Mouse (Mus musculus) right cerebral cortex, postnatal 4 days (tissue): ENCODE measurements around the gene Edem2.
"Not testable (repeated sequence)": the region's sequence is repeated elsewhere in the genome, so short reads cannot be mapped to it uniquely, and the experiment has no call there.

Experiments
- DNase-seq: peaks from one replicate; pipeline ENCODE4 v3.0.0-alpha.2; 2022

Edem2 gene

DNA sequence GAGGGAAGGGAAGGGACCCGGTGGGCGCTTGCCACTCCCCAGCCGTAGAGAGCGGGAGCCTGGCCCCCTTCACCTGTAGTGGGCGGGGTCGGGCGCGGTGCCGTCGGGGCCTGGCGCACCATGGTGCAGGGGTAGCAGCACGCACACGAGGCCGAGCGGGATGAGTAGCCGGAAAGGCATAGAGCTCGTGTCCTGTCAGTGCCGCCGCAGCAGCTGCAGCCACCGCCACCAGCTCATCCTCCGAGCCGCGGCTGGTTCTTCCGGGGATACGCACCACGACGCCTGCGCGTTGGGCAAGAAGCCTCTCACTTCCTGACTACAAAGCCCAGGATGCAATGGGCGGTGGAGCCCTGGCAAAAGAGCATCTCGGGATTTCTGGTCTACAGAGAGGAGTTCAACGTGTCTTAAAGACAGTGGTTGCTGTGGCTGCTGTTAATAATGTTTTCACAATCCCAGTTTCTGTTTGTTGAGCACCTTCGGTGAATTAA lies at the start of gene Edem2:
Edem2 (minus strand) TSS at position 318 of the 488 bp plus-strand sequence.
- DNase-seq, result peak; percentile 86

DNA sequence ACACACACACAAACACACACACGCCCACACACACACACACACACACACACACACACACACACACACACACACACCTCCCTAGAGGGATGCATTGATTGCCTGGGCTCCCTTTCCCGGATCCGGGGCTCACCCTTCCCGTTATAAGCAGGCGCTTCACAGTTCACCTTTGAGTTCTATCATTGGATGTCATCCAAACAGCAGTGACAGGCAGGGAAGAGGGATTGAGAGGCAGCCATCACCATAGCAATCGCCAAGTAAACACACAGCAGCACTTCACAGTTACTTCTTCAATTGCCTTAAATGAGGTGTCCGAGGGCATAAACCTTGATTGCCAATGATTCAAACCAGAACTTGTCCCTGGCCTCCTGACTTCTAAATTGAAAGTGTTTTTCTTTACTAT lies 49.8 kb upstream of the Edem2 start:
- no peak for DNase-seq

DNA sequence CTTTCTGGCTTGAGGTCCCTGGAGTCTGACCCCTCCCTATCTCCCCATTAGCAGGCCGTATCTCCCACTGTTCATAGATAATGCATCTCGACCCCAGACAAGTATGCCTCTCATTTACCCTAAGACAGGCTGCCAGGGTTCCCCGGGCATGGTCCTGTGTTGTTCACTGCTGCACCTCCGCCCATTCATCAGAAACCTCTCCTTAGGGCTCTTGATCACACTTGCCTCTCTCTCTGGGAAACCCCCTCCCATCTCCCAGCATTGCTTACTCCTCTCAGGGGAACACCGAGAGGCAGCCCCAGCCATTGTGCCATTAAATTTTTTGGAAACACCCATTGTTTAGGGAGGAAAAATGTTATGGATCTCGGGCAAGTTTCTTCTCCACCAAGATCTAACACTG lies 48.7 kb upstream of the Edem2 start:
- no peak for DNase-seq

DNA sequence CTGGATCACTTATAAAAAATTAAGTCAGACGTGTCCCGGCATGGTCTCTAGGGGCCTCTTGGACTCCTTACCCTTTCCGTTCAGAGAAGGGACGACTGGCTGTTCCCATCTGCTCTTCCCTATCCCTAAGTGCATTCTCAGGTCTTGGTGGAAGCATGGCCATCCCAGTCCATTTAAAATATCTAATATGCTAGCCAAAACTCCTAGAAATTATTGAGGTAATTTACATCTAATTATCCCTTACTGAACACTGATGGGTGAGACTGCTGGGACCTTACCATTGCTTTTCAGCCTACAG lies 48.4 kb upstream of the Edem2 start:
- DNase-seq, result no peak

DNA sequence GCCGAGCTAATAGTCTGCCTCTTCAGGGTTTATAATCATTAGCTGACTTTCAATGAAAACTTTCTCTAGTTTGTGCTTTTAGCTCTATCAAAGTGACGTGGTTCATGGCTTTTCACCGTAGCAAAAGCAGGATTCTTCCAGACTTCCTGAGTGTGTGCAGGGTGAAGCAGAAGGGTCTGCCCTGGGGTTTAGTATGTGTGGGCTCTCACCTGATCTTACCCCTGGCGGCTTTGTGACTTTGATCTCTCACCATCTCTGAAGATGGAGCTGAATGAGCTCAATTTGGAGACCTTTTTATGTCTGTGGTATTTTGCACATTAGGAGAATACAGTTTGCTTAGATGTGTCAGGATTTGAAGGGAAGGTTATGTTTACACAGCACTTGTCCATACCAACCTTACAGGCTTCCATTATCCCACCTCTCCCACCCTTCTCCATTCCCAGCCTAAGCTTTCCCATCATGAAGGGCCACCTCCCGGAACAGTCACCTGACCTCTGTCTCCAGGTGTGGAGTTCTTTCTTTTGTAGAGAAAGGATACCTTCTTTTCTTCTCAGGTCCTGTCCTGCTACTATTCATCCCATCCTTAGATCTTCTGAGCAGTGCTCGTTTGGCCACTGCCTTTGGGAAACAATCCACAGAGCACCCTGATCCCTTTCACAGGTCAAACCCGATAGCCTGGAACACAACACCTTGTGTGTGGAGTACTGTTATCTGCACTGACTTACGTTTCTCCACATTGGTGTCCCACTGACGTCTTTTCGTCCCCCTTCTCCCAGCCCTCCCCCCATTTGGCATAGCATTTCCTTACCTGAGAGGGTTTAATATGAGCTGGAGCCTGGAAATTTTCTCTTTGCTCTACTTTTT lies 47.8 kb upstream of the Edem2 start:
- no peak for DNase-seq

DNA sequence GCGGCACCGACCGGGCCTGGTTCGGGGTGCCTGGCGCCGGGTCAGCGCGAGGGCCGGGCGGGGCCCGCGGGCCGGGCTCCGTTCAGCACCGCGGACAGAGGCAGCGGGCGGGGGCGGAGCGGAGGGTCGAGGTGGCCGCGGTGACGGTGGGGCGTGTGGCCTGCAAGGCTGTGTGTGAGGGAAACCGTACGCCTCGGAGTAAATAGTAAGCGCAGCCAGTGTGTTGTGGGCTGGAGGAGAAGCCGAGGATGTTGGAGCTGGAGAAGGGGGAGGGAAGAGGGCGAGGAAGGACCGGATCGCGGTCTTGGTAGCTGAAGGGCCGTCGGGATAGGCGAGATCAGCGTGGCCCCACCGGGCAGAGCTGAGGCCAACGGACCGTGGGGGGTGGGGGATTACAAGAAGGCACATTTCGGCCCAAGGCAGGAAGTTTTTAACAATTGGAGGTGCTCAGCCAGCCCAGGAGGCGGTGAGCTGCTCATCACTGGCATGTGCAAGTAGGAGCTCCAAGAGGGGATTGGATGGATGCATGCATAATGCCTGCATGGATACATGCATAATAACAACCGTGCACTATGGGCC lies 46.5 kb upstream of the Edem2 start:
- DNase-seq, result peak; percentile 54

DNA sequence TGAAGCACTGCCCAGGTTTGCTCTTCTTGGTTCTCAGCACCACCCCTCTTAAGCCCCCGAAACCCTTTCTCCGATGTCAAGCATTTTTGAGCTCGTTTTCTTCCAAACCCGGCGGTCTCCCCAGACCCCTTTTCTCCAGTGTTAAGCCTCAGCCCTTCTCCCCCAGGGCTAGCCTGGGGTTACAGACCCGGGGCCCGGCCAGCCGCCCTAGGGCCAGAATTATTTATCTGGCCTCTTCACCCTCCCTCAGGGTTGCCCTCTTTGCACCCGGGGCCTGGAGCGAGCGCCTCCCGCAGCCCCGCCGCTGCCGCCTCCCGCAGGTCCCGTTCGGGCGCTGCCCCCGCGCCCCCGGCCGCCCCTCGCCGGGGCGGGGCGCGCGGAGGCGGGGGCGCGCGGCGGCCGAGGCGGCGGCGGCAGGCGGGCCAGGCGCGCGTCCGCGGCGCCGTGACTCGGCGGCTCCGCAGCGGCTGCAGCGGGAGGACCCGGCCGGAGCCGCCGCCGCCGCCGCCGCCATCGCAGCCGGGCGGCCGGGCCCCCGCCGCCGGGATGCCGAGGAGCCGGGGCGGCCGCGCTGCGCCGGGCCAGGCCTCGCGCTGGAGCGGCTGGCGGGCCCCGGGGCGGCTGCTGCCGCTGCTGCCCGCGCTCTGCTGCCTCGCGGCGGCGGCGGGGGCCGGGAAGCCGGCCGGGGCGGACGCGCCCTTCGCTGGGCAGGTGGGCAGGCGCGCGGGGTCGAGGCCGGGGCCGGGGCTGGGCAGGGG lies 45.8 kb upstream of the Edem2 start, which contains the start of gene Mmp24:
Mmp24 (plus strand) TSS at position 416 of the 758 bp plus-strand sequence.
- peak; percentile 30 for DNase-seq

DNA sequence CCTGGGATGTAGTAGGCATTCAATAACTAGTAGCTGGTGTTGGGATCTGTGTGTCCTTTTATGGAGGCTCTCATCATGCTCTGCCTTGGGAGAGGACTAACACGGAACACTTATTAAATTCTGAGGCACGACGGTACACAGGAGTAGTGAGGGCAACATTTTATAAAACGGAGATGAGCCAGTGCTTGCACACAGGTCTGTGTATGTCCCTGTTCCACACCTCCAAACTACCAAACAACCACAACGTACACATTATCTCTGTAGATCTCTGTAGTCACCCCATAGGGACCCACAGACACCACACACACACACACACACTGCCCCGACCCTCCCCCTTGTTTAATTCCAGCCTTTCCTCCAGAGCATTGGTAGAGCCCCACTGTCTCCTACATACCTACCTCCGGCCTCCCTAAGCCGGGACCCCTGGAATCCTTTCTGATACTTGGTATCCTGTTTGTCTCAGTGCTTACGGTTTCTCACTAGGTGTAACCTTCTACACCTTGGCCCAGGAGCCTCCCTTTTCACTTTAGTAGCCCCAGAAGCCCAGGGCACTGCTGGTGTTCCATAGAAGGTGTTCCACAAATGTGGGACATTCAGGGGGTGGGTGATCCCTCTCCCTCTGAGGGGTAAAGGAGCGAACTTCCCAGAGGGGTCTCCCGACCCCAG lies 45.1 kb upstream of the Edem2 start:
- DNase-seq, result no peak

DNA sequence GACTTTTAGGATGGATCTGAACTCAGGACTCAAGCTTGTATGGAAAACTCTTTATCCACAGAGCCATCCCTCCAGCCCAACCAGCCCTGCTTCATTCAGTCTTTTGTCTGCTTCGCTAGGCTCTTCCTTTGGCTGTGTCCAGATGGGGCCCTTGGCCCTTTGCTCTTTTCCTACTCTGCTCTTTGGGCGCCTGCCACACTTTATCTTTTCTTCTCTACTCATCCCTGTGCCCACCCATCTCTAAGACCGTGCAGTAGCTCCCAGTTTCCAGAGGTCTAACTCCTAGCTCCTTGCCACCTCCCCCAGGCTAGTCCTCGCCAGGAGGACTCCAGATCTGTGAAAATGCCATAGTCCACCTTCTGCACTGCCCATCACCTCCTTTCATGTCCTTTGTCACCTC lies 44.4 kb upstream of the Edem2 start:
- no peak for DNase-seq

DNA sequence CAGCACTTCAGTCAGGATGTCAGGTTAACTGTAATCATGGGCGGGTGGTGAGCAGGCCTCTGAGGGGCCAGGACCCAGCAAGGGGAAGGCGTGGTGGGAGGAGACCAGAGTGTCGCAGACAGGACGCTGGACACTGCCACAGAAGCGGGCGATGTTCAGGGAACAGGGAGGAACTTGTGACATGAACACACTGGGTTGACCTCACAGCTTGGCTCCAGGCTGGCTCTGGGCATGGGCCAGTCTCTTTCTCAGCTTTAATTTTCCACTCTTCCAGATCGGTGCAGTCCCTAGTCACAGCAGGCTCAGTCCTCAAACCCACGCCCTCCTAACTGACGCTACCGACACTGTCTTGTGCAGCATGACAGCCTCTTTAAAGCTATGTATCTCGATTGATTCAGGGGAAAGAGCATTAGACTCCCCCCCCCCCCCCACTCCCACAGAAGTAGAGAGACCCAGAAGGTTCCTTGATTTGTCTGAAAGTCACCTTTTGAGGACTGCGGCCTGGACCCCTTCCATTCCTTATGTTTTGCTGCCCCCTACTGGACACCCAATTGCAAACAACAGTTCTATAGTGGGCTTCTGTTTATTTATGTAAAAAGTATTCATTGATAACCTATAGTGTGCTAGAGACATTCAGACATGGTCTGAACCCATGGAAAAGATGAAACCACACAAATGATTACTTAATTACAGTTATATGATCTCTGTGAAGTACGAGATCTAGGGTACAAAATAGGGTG lies 35.6 kb upstream of the Edem2 start:
- peak; percentile 82 for DNase-seq

DNA sequence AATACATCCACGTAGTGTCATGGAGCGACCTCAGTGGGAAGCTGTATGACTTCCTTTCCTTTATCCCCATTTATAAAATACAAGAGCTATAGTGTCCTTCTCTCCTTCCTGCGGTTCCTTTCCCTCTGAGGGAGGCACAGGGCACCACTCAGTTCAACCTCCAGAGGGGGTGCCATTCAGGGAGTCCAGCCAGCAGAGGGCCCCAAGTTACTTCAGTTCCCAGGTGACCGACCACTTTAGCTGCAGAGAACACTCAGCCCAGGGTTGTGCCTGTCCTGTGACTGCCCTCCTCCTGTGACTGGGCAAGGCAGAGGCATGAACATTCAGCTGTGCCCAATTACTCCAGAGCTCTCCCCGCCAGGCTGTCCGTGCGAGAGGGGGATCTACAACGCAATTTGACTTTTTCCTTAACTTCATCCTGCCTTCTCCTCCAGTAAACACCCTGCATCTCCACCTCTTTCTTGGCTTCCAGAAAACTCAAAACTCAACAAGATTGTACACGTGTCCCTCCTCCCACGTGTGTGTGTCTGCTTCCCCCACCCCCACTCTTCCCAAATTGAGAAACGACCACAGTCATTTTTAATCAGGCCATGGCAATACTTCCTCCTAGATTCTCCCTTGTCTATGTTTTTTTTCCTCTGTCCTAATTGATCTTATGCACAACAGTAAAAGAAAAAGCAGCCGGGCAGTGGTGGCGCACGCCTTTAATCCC lies 27.7 kb upstream of the Edem2 start:
- no peak for DNase-seq

DNA sequence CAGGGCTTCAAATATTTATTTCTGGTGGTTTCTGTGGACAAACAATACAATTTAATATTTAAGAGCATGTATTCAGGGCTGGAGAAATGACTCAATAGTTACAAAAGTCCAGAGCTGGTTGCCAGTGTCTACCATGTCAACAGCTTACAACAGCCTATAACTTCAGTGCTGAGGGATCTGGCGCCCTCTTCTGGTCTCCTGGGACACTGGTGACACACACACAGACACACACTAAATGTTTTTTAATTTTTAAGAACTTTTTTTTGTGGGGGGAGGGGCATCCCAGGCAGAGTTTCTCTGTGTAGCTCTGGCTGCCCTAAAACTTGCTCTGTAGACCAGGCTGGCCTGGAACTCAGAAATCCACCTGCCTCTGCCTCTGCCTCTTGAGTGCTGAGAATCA lies 26.5 kb upstream of the Edem2 start:
- DNase-seq, result peak; percentile 61

DNA sequence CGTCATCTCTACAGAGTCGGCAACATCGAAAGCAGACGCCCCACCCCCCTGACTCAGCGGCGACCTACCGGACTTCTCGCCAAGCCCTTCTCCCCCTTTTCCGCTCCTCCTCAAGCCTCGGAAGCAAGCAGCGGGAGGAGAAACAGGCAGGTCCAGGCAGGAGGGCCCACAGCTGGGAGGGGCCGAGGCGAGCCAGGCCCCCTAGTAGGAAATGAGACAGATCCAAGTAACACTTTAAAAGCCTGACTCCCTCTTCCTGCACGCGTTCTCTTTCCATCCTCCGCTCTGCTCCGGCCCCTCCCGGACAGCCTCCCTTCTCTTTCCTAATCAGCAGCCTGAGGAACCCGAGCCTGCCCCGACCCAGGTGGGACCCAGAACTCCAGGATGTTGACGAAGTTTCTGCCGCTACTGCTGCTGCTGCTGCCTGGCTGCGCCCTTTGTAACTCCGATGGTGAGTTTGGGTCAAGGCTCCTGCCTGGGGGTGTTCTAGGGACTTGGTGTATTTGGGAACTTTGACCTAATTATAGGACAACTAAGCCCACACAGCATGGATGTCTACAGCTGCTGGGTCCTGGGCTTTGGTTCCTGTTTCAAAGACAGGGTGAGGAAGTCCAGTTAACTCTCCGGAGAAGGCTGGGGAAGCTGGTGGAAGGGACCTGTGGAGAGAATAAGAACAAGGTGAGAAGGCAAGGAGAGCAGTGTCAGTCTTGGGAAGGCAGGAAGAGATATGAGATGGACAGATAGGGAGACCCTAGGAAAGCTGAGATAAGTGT lies 21.9 kb upstream of the Edem2 start, which contains the start of gene Procr:
Procr (plus strand) TSS at position 104 of the 773 bp plus-strand sequence.
- peak; percentile 4 for DNase-seq

DNA sequence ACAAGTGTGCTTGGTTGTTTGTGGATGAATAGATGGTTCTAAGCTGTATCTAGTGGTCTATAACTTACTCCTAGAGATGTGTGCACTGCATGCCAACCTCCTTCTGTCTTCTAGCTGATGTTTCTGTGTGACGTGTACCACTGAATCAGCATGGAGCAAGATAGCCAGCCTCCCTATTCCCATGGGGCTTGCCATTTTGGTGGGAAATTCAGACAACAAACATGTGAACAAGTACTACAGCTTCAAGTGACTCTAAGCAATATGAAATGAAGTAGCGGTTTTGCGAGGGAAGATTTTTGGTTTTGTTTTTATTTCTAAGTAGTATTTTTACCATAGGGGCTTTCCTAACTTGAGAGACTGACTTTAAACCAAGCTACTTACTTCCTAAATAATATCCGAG lies 20.1 kb upstream of the Edem2 start:
- DNase-seq, result no peak

DNA sequence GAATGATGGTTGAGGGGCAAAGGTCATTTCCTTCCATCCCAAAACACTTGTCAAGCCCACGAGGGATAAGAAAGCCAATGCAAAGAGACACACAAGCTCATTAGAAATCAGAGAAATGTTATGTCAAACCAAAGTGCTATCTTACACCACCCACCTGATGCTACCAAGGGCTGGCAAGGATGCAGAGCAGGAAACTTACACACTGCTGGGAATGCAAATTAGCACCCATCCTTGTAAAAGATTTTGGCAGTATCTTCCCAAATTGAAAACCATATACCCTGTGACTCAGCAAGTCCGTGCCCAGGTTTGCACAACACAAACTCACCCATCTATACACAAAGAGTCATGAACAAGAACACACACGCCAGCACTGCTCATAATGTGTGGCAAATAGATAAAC lies 16.2 kb upstream of the Edem2 start:
- no peak for DNase-seq

DNA sequence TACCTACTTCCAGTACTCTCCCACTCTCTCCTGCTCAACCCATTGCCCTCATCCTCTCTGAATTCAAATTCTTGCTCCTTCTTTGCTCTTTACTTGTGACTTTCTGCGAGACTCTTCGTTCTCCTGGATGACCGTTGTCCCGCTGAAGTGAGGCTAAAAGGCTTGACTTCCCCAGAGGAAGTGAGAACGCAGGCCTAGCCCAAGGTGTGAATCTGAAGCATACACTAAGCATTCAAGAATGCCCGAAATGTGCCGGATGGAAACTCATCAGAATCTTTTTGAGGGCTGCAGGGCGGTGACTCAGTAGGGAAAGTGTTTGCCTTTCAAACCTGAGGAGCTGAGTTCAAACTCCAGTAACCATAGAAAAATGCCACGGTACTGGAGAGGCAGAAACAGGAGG lies 14.1 kb upstream of the Edem2 start:
- no peak for DNase-seq

DNA sequence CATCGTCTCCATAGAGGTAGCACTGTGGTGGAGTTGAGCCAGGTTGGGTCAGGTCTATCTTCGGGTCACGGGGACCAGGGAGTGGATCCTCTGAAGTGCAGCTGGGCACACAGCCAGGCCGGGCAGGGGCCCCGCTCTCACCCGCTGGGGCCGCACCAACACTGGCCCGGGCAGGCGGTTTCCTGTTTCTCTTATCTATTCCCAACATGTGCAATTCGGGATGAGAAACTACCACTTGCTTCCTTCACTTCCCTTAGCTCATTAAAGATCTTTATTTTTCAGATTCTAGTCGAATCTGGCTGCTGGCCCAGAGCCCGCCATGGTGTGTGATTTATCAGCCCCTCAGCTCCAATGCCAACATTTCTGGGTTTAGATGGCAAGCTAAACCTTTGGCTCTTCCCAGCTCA lies 13.7 kb upstream of the Edem2 start:
- no peak for DNase-seq

DNA sequence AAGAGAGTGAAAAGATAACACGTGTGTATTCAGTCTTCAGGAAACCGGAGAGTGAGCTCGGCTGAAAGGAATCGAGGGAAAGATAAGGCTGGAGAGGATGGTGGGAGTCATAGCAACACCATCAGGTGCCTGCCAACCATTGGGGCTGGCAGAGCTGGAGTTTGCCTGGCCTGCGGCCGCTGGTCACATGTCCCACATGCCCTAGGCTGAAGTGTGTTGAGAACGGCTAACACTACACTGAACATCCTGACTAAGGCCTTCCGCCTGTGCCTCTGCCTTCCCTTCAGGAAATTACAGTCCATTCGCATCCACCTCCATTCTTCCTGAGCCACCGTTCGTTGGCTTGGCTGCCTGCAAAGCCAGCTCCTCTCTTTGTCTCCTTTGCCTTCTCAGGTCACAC lies 12.9 kb upstream of the Edem2 start:
- DNase-seq, result no peak

DNA sequence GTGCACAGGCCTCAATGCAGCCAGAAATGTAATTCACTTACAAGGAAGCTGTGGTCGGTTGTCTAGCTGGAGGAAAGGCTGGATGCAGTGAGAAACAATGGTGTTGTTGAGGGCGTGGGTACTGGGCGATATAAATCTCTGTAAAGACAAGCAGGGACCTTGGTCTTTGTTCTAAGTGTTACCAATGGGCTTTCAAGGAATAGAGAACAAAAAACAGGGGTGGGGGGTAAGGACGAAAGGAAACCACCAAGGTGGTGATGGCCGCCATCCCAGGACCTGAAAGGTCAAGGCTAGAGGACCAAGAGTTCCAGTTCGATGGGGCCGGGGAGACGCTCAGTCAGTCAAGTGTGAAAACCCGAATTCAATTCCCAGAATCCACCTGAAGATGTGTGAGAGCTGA lies 8.5 kb upstream of the Edem2 start:
- no peak for DNase-seq

DNA sequence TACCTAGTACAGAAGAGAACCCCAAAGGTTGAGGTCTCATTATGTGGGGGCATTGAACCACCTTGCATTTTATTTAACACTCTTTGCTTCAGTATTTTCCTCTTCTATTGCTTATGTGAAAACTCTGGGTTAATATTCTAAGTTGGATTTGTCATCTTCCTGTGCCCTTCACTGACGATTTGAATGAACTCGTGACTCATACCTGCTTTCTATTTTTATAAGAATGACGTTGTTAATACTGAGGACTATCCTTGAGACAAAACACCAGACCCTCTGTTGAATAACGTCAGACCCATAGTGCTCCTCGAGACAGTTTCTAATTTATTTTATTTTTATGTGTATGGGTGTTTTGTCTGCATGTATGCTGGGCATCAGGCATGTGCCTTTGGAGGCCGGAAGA lies 7.7 kb upstream of the Edem2 start:
- DNase-seq, result no peak

DNA sequence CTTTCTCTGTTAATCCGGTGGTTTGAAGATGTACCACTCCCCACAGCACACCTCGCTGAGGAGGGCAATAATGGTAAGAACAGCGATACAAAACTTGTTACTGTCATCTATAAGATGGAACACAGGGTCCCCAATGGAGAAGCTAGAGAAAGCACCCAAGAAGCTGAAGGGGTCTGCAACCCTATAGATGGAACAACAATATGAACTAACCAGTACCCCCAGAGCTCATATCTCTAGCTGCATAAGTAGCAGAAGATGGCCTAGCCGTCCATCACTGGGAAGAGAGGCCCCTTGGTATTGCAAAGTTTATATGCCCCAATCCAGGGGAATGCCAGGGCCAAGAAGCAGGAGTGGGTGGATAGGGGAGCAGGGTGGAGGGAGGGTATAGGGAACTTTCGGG lies 6.5 kb upstream of the Edem2 start, which contains the start of gene Gm17581:
Gm17581 (minus strand) TSS at position 101 of the 400 bp plus-strand sequence.
- DNase-seq, result not testable (repeated sequence)
